Mouse (Mus musculus) limb, embryonic 13.5 days (tissue): ENCODE data around the gene AI413582. TPM values are rescaled to one million over a fixed set of nuclear protein-coding genes. Genes with fewer than 3 reads are reported as not detected.
A peak's percentile ranks its signal among the peaks of the same experiment; 100 is the strongest.

ENCODE experiments used
- ATAC-seq: fragments of 200-750 bp; cut with Nextera tagmentation; 2 replicates; pipeline ENCODE4 v1.8.0; 2017; ENCODE audit warnings: low read depth, moderate number of reproducible peaks, moderate TSS enrichment; ENCODE audit not compliant: low FRiP score
- H3K27ac ChIP-seq: fragments of 300-500 bp; sonication (generic); 2 replicates; pipeline ENCODE4 v1.5.1; 2015; ENCODE audit warnings: inconsistent platforms, mild to moderate bottlenecking, moderate library complexity
- H3K27me3 ChIP-seq: fragments of 300-500 bp; sonication (generic); 2 replicates; pipeline ENCODE4 v1.6.1; 2015; ENCODE audit warnings: mild to moderate bottlenecking, inconsistent platforms
- H3K36me3 ChIP-seq: fragments of 300-500 bp; sonication (generic); 2 replicates; pipeline ENCODE4 v1.6.1; 2015; ENCODE audit warnings: inconsistent platforms, mild to moderate bottlenecking, moderate library complexity
- H3K4me1 ChIP-seq: fragments of 300-500 bp; sonication (generic); 2 replicates; pipeline ENCODE4 v1.6.1; 2015; ENCODE audit warnings: inconsistent platforms
- H3K4me2 ChIP-seq: fragments of 300-500 bp; sonication (generic); replicated peaks from 2 replicates; pipeline ENCODE4 v1.6.1; 2015; ENCODE audit warnings: inconsistent platforms, mild to moderate bottlenecking, moderate library complexity
- H3K4me3 ChIP-seq: fragments of 300-500 bp; sonication (generic); 2 replicates; pipeline ENCODE4 v1.5.1; 2015; ENCODE audit warnings: moderate library complexity, mild to moderate bottlenecking, inconsistent platforms
- H3K9ac ChIP-seq: fragments of 300-500 bp; sonication (generic); 2 replicates; pipeline ENCODE4 v1.6.1; 2015; ENCODE audit warnings: mild to moderate bottlenecking, inconsistent platforms
- H3K9me3 ChIP-seq: fragments of 300-500 bp; sonication (generic); 2 replicates; pipeline ENCODE4 v1.6.1; 2016; ENCODE audit warnings: inconsistent platforms
- WGBS: fragments of 180-500 bp; shearing (Covaris S2); methylation state at CpG from one replicate; pipeline ENCODE4 v1.1.7; 2015; 5-methylcytosine and 5-hydroxymethylcytosine counted together
- polyA plus RNA-seq: library from polyadenylated mRNA; unstranded; fragments of >200 nt; fragmentation: Nextera tagmentation; extraction: Ambion mirVana; gene quantifications from 2 replicates; pipeline ENCODE4 v1.2.1, GENCODE M21; 2015

AI413582 gene
- polyA plus RNA-seq, 1 experiment from 2014 or later = 20.2 TPM

GRCm38 (mm10) chr17:27558845-27559244, 6.7 kb downstream of the AI413582 start:
- Histone ChIP-seq H3K4me2 (peak overlapping the region; percentile 81), H3K4me1 (peaks cover 47% of the 10 kb centered on the region), H3K27ac (no peak overlapping the region), H3K9me3 (no peaks in the 10 kb centered on the region), H3K27me3 (no peaks in the 10 kb centered on the region), H3K36me3 (peaks cover 24% of the 10 kb centered on the region), H3K9ac (no peak overlapping the region), H3K4me3 (peak overlapping the region; percentile 85)
- ATAC-seq = no peak
- WGBS = 6% methylated on average over 5 of the region's 5 CpGs

- H3K4me2 ChIP-seq = peak overlapping the region; percentile 81
- peak overlapping the region; percentile 90 for H3K9ac ChIP-seq
- peak overlapping the region; percentile 85 for H3K4me3 ChIP-seq
- peak overlapping the region; percentile 98 for H3K27ac ChIP-seq
- no peak for ATAC-seq
- WGBS = under 1% methylated on average over 14 of the region's 14 CpGs
- no peaks in the 10 kb centered on the region for H3K27me3 ChIP-seq
- peaks cover 47% of the 10 kb centered on the region for H3K4me1 ChIP-seq
- no peaks in the 10 kb centered on the region for H3K9me3 ChIP-seq
- peaks cover 21% of the 10 kb centered on the region for H3K36me3 ChIP-seq
These were observed 7.5 kb downstream of the AI413582 start for GRCm38 (mm10) chr17:27557927-27558661.

- H3K9me3 ChIP-seq = no peaks in the 10 kb centered on the region
- ATAC-seq = peak; percentile 29; the same call in 1 of the 2 replicates
- H3K4me2 ChIP-seq = peak overlapping the region; percentile 81
- peak overlapping the region; percentile 90 for H3K9ac ChIP-seq
- no peaks in the 10 kb centered on the region for H3K27me3 ChIP-seq
- H3K36me3 ChIP-seq = peaks cover 21% of the 10 kb centered on the region
- under 1% methylated on average over 70 of the region's 75 CpGs for WGBS
- peak overlapping the region; percentile 98 for H3K27ac ChIP-seq
- H3K4me1 ChIP-seq = peaks cover 50% of the 10 kb centered on the region
- H3K4me3 ChIP-seq = peak overlapping the region; percentile 85
These were observed 8.2 kb downstream of the AI413582 start for GRCm38 (mm10) chr17:27557181-27557926.

GRCm38 (mm10) chr17:27556315-27557011, 9.1 kb downstream of the AI413582 start, which contains the start of gene Hmga1:
Hmga1 (plus strand) TSS chr17:27556497.
- Histone ChIP-seq H3K4me1 (peaks cover 44% of the 10 kb centered on the region), H3K36me3 (peaks cover 13% of the 10 kb centered on the region), H3K27me3 (no peaks in the 10 kb centered on the region), H3K9me3 (no peaks in the 10 kb centered on the region), H3K27ac (peak within 1 kb of the TSS; percentile 98), H3K9ac (peak within 1 kb of the TSS; percentile 90), H3K4me2 (peak within 1 kb of the TSS; percentile 81), H3K4me3 (peak within 1 kb of the TSS; percentile 85)
- ATAC-seq = peak; percentile 55
- under 1% methylated on average over 69 of the region's 79 CpGs for WGBS

- peak overlapping the region; percentile 90 for H3K9ac ChIP-seq
- H3K4me1 ChIP-seq = peaks cover 42% of the 10 kb centered on the region
- H3K9me3 ChIP-seq = no peaks in the 10 kb centered on the region
- peaks cover 5% of the 10 kb centered on the region; the same call in 1 of the 2 replicates for H3K36me3 ChIP-seq
- H3K27me3 ChIP-seq = no peaks in the 10 kb centered on the region
- H3K4me2 ChIP-seq = peak overlapping the region; percentile 81
- H3K4me3 ChIP-seq = peak overlapping the region; percentile 85
- H3K27ac ChIP-seq = peak overlapping the region; percentile 98
- WGBS = under 1% methylated on average over 49 of the region's 55 CpGs
- peak; percentile 48 for ATAC-seq
These were observed 9.9 kb downstream of the AI413582 start for GRCm38 (mm10) chr17:27555512-27556172.

- Histone ChIP-seq H3K9ac (peak overlapping the region; percentile 90), H3K4me2 (peak overlapping the region; percentile 81), H3K9me3 (no peaks in the 10 kb centered on the region), H3K27ac (peak overlapping the region; percentile 98), H3K4me1 (peaks cover 39% of the 10 kb centered on the region), H3K27me3 (no peaks in the 10 kb centered on the region), H3K36me3 (0 out of 2 replicates have a peak, but pooled peaks cover 2% of the 10 kb centered on the region), H3K4me3 (peak overlapping the region; percentile 85)
- under 1% methylated on average over 37 of the region's 39 CpGs for WGBS
- ATAC-seq = peak; percentile 38
These were observed 10.5 kb downstream of the AI413582 start for GRCm38 (mm10) chr17:27555075-27555511.

GRCm38 (mm10) chr17:27554062-27554960, 11.2 kb downstream of the AI413582 start:
- peak overlapping the region; percentile 98 for H3K27ac ChIP-seq
- H3K36me3 ChIP-seq = no peaks in the 10 kb centered on the region
- peaks cover 38% of the 10 kb centered on the region for H3K4me1 ChIP-seq
- H3K9ac ChIP-seq = peak overlapping the region; percentile 90
- no peaks in the 10 kb centered on the region for H3K27me3 ChIP-seq
- H3K9me3 ChIP-seq = no peaks in the 10 kb centered on the region
- ATAC-seq = no peak
- WGBS = 45% methylated on average over 20 of the region's 20 CpGs
- peak overlapping the region; percentile 85 for H3K4me3 ChIP-seq
- peak overlapping the region; percentile 81 for H3K4me2 ChIP-seq

GRCm38 (mm10) chr17:27552215-27553201, 13.0 kb downstream of the AI413582 start:
- Histone ChIP-seq H3K4me3 (no peak overlapping the region), H3K4me2 (no peak overlapping the region), H3K4me1 (peaks cover 26% of the 10 kb centered on the region), H3K9ac (no peak overlapping the region), H3K9me3 (no peaks in the 10 kb centered on the region), H3K36me3 (no peaks in the 10 kb centered on the region), H3K27me3 (no peaks in the 10 kb centered on the region), H3K27ac (peak overlapping the region; percentile 39; the same call in 1 of the 2 replicates)
- WGBS = 78% methylated on average over 23 of the region's 23 CpGs
- no peak for ATAC-seq

- no peaks in the 10 kb centered on the region for H3K9me3 ChIP-seq
- no peak overlapping the region for H3K4me3 ChIP-seq
- H3K27me3 ChIP-seq = no peaks in the 10 kb centered on the region
- 54% methylated on average over 10 of the region's 10 CpGs for WGBS
- H3K4me1 ChIP-seq = peaks cover 26% of the 10 kb centered on the region
- no peak overlapping the region for H3K27ac ChIP-seq
- no peaks in the 10 kb centered on the region for H3K36me3 ChIP-seq
- ATAC-seq = no peak
- no peak overlapping the region for H3K4me2 ChIP-seq
- no peak overlapping the region for H3K9ac ChIP-seq
These were observed 14.1 kb downstream of the AI413582 start for GRCm38 (mm10) chr17:27551393-27551940.

GRCm38 (mm10) chr17:27549234-27549633, 16.3 kb downstream of the AI413582 start:
- Histone ChIP-seq H3K4me3 (no peak overlapping the region), H3K27me3 (no peaks in the 10 kb centered on the region), H3K9me3 (no peaks in the 10 kb centered on the region), H3K4me2 (no peak overlapping the region; the same call in 1 of the 2 replicates), H3K4me1 (peaks cover 21% of the 10 kb centered on the region), H3K27ac (no peak overlapping the region), H3K36me3 (no peaks in the 10 kb centered on the region), H3K9ac (no peak overlapping the region)
- WGBS = 67% methylated on average over 8 of the region's 8 CpGs
- no peak for ATAC-seq
